Mouse (Mus musculus) left cerebral cortex, postnatal 4 days (tissue): Measurements from ENCODE around the gene Lcorl. TPM values are rescaled to one million over a fixed set of nuclear protein-coding genes. Genes with fewer than 3 reads are reported as not detected.
"Not testable (repeated sequence)": the region's sequence is repeated elsewhere in the genome, so short reads cannot be mapped to it uniquely, and the experiment has no call there.

ENCODE experiments used
- DNase-seq: peaks from one replicate; pipeline ENCODE4 v3.0.0-alpha.2; 2022
- intact Hi-C: fragments of 180-260 bp; cut with DNase I; formaldehyde crosslinking; loops from one replicate; pipeline ENCODE4 v1.15.1; 2025
- total RNA-seq, 2 experiments: library from RNA; stranded (reverse); gene quantifications; 2 replicates each; pipeline ENCODE4 v1.2.3; 2021

The Lcorl gene
- total RNA-seq, 2 experiments from 2014 or later: 69.9 to 73.1 TPM

- intact Hi-C loops: no loop called here
- no peak for DNase-seq
Observed at GRCm38 (mm10) chr5:45718848-45719488, 138.4 kb downstream of the Lcorl start.

- intact Hi-C loops: no loop called here
- DNase-seq: no peak
Observed at GRCm38 (mm10) chr5:45709653-45710052, 147.8 kb downstream of the Lcorl start.

- no peak for DNase-seq
- intact Hi-C loops: no loop called here
Observed at GRCm38 (mm10) chr5:45706811-45707210, 150.6 kb downstream of the Lcorl start.

- intact Hi-C loops: no loop called here
- DNase-seq: no peak
Observed at GRCm38 (mm10) chr5:45691678-45692077, 165.7 kb downstream of the Lcorl start.

- intact Hi-C loops: no loop called here
- DNase-seq: no peak
Observed at GRCm38 (mm10) chr5:45690802-45691201, 166.6 kb downstream of the Lcorl start.

GRCm38 (mm10) chr5:45689152-45689551, 168.3 kb downstream of the Lcorl start:
- intact Hi-C loops: no loop called here
- DNase-seq: no peak

- DNase-seq: no peak
- intact Hi-C loops: no loop called here
Observed at GRCm38 (mm10) chr5:45686223-45686622, 171.2 kb downstream of the Lcorl start.

- DNase-seq: no peak
- intact Hi-C loops: no loop called here
Observed at GRCm38 (mm10) chr5:45685243-45685642, 172.2 kb downstream of the Lcorl start.

GRCm38 (mm10) chr5:45683388-45683787, 174.0 kb downstream of the Lcorl start:
- DNase-seq: no peak
- intact Hi-C loops: no loop called here

- DNase-seq: no peak
- intact Hi-C loops: no loop called here
Observed at GRCm38 (mm10) chr5:45679955-45680354, 177.5 kb downstream of the Lcorl start.

- no peak for DNase-seq
- intact Hi-C loops: no loop called here
Observed at GRCm38 (mm10) chr5:45677639-45678038, 179.8 kb downstream of the Lcorl start.

- intact Hi-C loops: no loop called here
- DNase-seq: no peak
Observed at GRCm38 (mm10) chr5:45675032-45675431, 182.4 kb downstream of the Lcorl start.

GRCm38 (mm10) chr5:45670894-45671494, 186.4 kb downstream of the Lcorl start:
- no peak for DNase-seq
- intact Hi-C loops: loop anchor here (5.0 kb wide), 1 partner anchor 676 kb away; no protein-coding TSS in a partner anchor

GRCm38 (mm10) chr5:45670280-45670670, 187.1 kb downstream of the Lcorl start:
- no peak for DNase-seq
- intact Hi-C loops: loop anchor here (5.0 kb wide), 1 partner anchor 677 kb away; no protein-coding TSS in a partner anchor

- intact Hi-C loops: loop anchor here (2.0 to 5.0 kb wide), 3 partner anchors 137 to 678 kb away; no protein-coding TSS in a partner anchor
- peak; percentile 100 for DNase-seq
Observed at GRCm38 (mm10) chr5:45669598-45670279, 187.7 kb downstream of the Lcorl start, which contains the start of gene Ncapg. TSS of gene Ncapg (plus strand) at chr5:45669919.

- intact Hi-C loops: loop anchor here (2.0 to 5.0 kb wide), 2 partner anchors 137 to 194 kb away; no protein-coding TSS in a partner anchor
- DNase-seq: no peak
Observed at GRCm38 (mm10) chr5:45669234-45669597, 188.2 kb downstream of the Lcorl start.

- no peak for DNase-seq
- intact Hi-C loops: loop anchor here (2.0 to 5.0 kb wide), 2 partner anchors 137 to 194 kb away; no protein-coding TSS in a partner anchor
Observed at GRCm38 (mm10) chr5:45668831-45669230, 188.6 kb downstream of the Lcorl start.

GRCm38 (mm10) chr5:45668324-45668723, 189.1 kb downstream of the Lcorl start:
- DNase-seq: no peak

GRCm38 (mm10) chr5:45658406-45658805, 199.0 kb downstream of the Lcorl start:
- intact Hi-C loops, DNase-seq: not testable (repeated sequence)

More at GRCm38 (mm10) chr5:45668324-45668723, 189.1 kb downstream of the Lcorl start:
- intact Hi-C loops: loop anchor here (2.0 to 5.0 kb wide), 2 partner anchors 136 to 194 kb away; no protein-coding TSS in a partner anchor

- intact Hi-C loops: no loop called here
- DNase-seq: no peak
Observed at GRCm38 (mm10) chr5:45651026-45651703, 206.2 kb downstream of the Lcorl start.
